Mouse (Mus musculus) erythroblast, embryonic 14.5 days (primary cell): ENCODE results near the gene Trip12.

ENCODE experiments used
- GATA1 ChIP-seq: IDR thresholded peaks from 2 replicates; pipeline ENCODE4 v1.6.1; 2012; ENCODE audit warnings: low read length, inconsistent platforms, mixed read lengths
- TAL1 ChIP-seq: IDR thresholded peaks from 3 replicates; pipeline ENCODE4 v1.6.1; 2012; ENCODE audit warnings: low read length, inconsistent platforms, mixed read lengths

DNA sequence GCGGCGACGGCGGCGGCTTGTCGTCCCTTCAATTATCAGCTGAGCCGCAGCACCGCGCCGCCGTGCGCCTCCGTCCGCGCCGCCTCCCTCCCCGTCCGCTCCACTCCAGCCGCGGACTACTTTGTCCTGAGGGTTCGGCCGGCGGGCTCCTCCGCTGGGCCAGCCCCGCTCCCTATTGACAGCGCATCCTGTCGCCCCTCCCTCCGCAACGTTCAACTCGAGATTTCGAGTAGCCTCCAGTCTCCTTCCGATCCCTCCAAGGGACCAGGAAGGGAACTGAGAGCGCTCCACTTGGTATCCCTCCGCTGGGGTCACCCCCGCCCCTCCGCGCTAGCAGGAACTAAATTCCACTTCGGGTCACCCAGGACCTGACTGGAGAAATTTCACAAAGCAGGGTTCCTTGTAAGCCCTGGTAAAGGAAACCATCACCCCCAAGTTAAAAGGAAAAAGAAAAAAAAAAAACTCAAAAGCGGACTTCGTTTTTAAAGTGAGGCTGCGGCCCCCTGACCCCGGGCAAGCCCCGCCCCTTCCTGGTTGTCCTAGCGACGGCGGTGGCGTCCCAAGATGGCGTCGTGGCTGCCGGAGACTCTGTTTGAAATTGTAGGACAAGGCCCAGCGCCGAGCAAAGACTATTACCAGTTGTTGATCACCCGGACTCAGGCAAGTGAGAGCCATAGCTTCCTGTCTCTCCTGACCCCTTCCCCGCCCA, 853 bp downstream of the Trip12 start, which contains the start of gene Fbxo36:
- TF ChIP-seq GATA1 (no peak), TAL1 (no peak)
